Mouse (Mus musculus) gastrocnemius, adult 2 months (tissue): Measurements from ENCODE around the gene Tex13c3. TPM values are rescaled to one million over a fixed set of nuclear protein-coding genes. Genes with fewer than 3 reads are reported as not detected.
"Not testable (repeated sequence)": the region's sequence is repeated elsewhere in the genome, so short reads cannot be mapped to it uniquely, and the experiment has no call there.

Experiments
- DNase-seq: peaks from one replicate; pipeline ENCODE4 v3.0.0; 2022
- H3K27ac ChIP-seq: fragments of 200-600 bp; 2 replicates; pipeline ENCODE4 v1.8.1; 2022; ENCODE audit warnings: mild to moderate bottlenecking
- H3K4me3 ChIP-seq: fragments of 200-600 bp; 2 replicates; pipeline ENCODE4 v1.8.1; 2022; ENCODE audit warnings: mild to moderate bottlenecking, moderate library complexity
- CTCF ChIP-seq: fragments of 200-600 bp; IDR thresholded peaks from 2 replicates; pipeline ENCODE4 v1.8.1; 2022; ENCODE audit warnings: antibody characterized with exemption, mild to moderate bottlenecking, moderate library complexity
- intact Hi-C: fragments of 180-260 bp; cut with DNase I; formaldehyde crosslinking; loops from one replicate; pipeline ENCODE4 v1.15.1; 2025
- long read RNA-seq, 2 experiments: library from polyadenylated mRNA; stranded (forward); transcript quantifications; one replicate each; pipeline ENCODE4 v2.0.0; 2021
- total RNA-seq, 2 experiments: library from RNA; stranded (reverse); gene quantifications; 2 replicates each; pipeline ENCODE4 v1.2.3; 2021

Tex13c3 gene
- not detected for total RNA-seq
- long read RNA-seq, experiment 1 = 0 reads
- long read RNA-seq, experiment 2 = 0 reads

GRCm38 (mm10) chrX:19481219-19481618 lies at the start of gene Tex13c3:
Tex13c3 (minus strand) TSS chrX:19481319.
- intact Hi-C loops, DNase-seq: not testable (repeated sequence)

GRCm38 (mm10) chrX:19489731-19490130 lies 8.6 kb upstream of the Tex13c3 start:
- Histone ChIP-seq H3K27ac (no peak overlapping the region), H3K4me3 (no peak overlapping the region)
- DNase-seq = no peak
- TF ChIP-seq CTCF = no peak
- intact Hi-C loops = no loop called here

More at GRCm38 (mm10) chrX:19481219-19481618, at the start of gene Tex13c3:
- not testable (repeated sequence) for H3K27ac ChIP-seq, H3K4me3 ChIP-seq
